Mouse (Mus musculus): ENCODE results near the gene Tubg1.

Tubg1 gene

GRCm38 (mm10) chr11:101119761-101120544 is at the start of gene Tubg1, which contains the start of gene Retreg3:
TSS of gene Tubg1 (plus strand) at chr11:101119938.
TSS of gene Retreg3 (minus strand) at chr11:101119893.
- DNase-seq: peak; percentile 98 to 99

- DNase-seq: no peak
Observed at GRCm38 (mm10) chr11:101070189-101070527, 49.6 kb upstream of the Tubg1 start.

- DNase-seq: no peak
Observed at GRCm38 (mm10) chr11:101070987-101071386, 48.8 kb upstream of the Tubg1 start.

GRCm38 (mm10) chr11:101071810-101072428 is 47.8 kb upstream of the Tubg1 start:
- no peak for DNase-seq

GRCm38 (mm10) chr11:101078121-101078520 is 41.6 kb upstream of the Tubg1 start, which contains the start of gene Hsd17b1:
TSS of gene Hsd17b1 (plus strand) at chr11:101078411.
- DNase-seq: no peak

GRCm38 (mm10) chr11:101079746-101080145 is 40.0 kb upstream of the Tubg1 start:
- peak in 1 of 2 experiments; percentile 49 for DNase-seq

GRCm38 (mm10) chr11:101080421-101080820 is 39.3 kb upstream of the Tubg1 start:
- DNase-seq: no peak

GRCm38 (mm10) chr11:101081659-101082058 is 38.1 kb upstream of the Tubg1 start:
- DNase-seq: peak in 1 of 2 experiments; percentile 53

GRCm38 (mm10) chr11:101082208-101083082 is 37.3 kb upstream of the Tubg1 start, which contains the start of gene Coasy:
TSS of gene Coasy (plus strand) at chr11:101082565.
- peak; percentile 88 to 94 for DNase-seq

- DNase-seq: peak; percentile 80 to 87
Observed at GRCm38 (mm10) chr11:101083083-101083697, 36.5 kb upstream of the Tubg1 start.

- peak in 1 of 2 experiments; percentile 59 for DNase-seq
Observed at GRCm38 (mm10) chr11:101084246-101084645, 35.5 kb upstream of the Tubg1 start.

GRCm38 (mm10) chr11:101084811-101085210 is 34.9 kb upstream of the Tubg1 start:
- no peak for DNase-seq

GRCm38 (mm10) chr11:101085617-101086322 is 34.0 kb upstream of the Tubg1 start:
- peak; percentile 46 to 74 for DNase-seq

- DNase-seq: peak in 1 of 2 experiments; percentile 25
Observed at GRCm38 (mm10) chr11:101086323-101086674, 33.4 kb upstream of the Tubg1 start.

- DNase-seq: peak; percentile 95 to 97
Observed at GRCm38 (mm10) chr11:101086756-101087681, 32.7 kb upstream of the Tubg1 start, which contains the start of gene Mlx. TSS of gene Mlx (plus strand) at chr11:101087277.

GRCm38 (mm10) chr11:101087682-101088055 is 32.1 kb upstream of the Tubg1 start:
- DNase-seq: peak; percentile 50 to 78

GRCm38 (mm10) chr11:101089931-101090330 is 29.8 kb upstream of the Tubg1 start:
- no peak for DNase-seq

GRCm38 (mm10) chr11:101094930-101095313 is 24.8 kb upstream of the Tubg1 start:
- no peak for DNase-seq

- peak; percentile 97 to 98 for DNase-seq
Observed at GRCm38 (mm10) chr11:101095314-101096024, 24.3 kb upstream of the Tubg1 start, which contains the start of gene Psmc3ip. TSS of gene Psmc3ip (minus strand) at chr11:101095436.

- no peak for DNase-seq
Observed at GRCm38 (mm10) chr11:101098231-101098630, 21.5 kb upstream of the Tubg1 start.

Measured in kidney, postnatal 25 days (tissue).